In genomic region chr17:86169092-86169491, GRCm38 (mm10) we compare ENCODE assay signal across 7 mouse cellular contexts. TPM values are rescaled to one million over a fixed set of nuclear protein-coding genes. Genes with fewer than 3 reads are reported as not detected.
DNase-seq lines count a peak whose midpoint lies in the region; ATAC-seq and TF ChIP-seq lines count a peak whose summit lies in the region.

No protein-coding gene starts in this region.

- H3K9ac ChIP-seq in lung, embryonic 14.5 days, result peak overlapping the region; percentile 83; the same call in 1 of the 2 replicates
- peak overlapping the region; percentile 80 for H3K9ac ChIP-seq in embryonic facial prominence, embryonic 12.5 days
- no peak overlapping the region; the same call in 1 of the 2 replicates for H3K9ac ChIP-seq in hindbrain, embryonic 11.5 days (ENCODE audit: low read depth, low read length)
- peak overlapping the region; percentile 83; the same call in 1 of the 2 replicates for H3K9ac ChIP-seq in midbrain, embryonic 13.5 days (replicated peaks)

- ATAC-seq in lung, embryonic 14.5 days (ENCODE audit: insufficient read depth), result no peak
- ATAC-seq in embryonic facial prominence, embryonic 12.5 days (ENCODE audit: insufficient number of reproducible peaks, insufficient read depth, low FRiP score, low TSS enrichment), result no peak
- no peak for ATAC-seq in hindbrain, embryonic 11.5 days (ENCODE audit: low FRiP score)
- no peak for ATAC-seq in midbrain, embryonic 13.5 days

- H3K27me3 ChIP-seq in lung, embryonic 14.5 days (ENCODE audit: insufficient read depth, low read length), result no peaks in the 10 kb centered on the region
- peaks cover under 1% of the 10 kb centered on the region; the same call in 1 of the 2 replicates for H3K27me3 ChIP-seq in embryonic facial prominence, embryonic 12.5 days
- no peaks in the 10 kb centered on the region for H3K27me3 ChIP-seq in hindbrain, embryonic 11.5 days (ENCODE audit: control insufficient read depth, insufficient read depth, low read length)
- H3K27me3 ChIP-seq in midbrain, embryonic 13.5 days, result peaks cover 28% of the 10 kb centered on the region

- peak overlapping the region; percentile 75 for H3K4me3 ChIP-seq in lung, embryonic 14.5 days (ENCODE audit: low read depth, low read length)
- H3K4me3 ChIP-seq in embryonic facial prominence, embryonic 12.5 days, result peak overlapping the region; percentile 73
- H3K4me3 ChIP-seq in hindbrain, embryonic 11.5 days (ENCODE audit: low read depth, low read length), result peak overlapping the region; percentile 72
- H3K4me3 ChIP-seq in midbrain, embryonic 13.5 days (replicated peaks), result peak overlapping the region; percentile 72

- 22% methylated on average over 6 of the region's 6 CpGs for WGBS in lung, embryonic 14.5 days
- WGBS in embryonic facial prominence, embryonic 12.5 days, result 12% methylated on average over 6 of the region's 6 CpGs
- whole genome bisulfite sequencing in hindbrain, embryonic 11.5 days, result 30% methylated on average over 6 of the region's 6 CpGs
- WGBS in midbrain, embryonic 13.5 days, result 24% methylated on average over 6 of the region's 6 CpGs

- H3K27ac ChIP-seq in lung, embryonic 14.5 days (ENCODE audit: low read depth), result no peak overlapping the region
- no peak overlapping the region for H3K27ac ChIP-seq in embryonic facial prominence, embryonic 12.5 days
- no peak overlapping the region for H3K27ac ChIP-seq in hindbrain, embryonic 11.5 days (ENCODE audit: low read depth, low read length)
- H3K27ac ChIP-seq in midbrain, embryonic 13.5 days, result no peak overlapping the region

- no peaks in the 10 kb centered on the region for H3K9me3 ChIP-seq in lung, embryonic 14.5 days (ENCODE audit: low read depth, low read length)
- H3K9me3 ChIP-seq in embryonic facial prominence, embryonic 12.5 days, result no peaks in the 10 kb centered on the region
- no peaks in the 10 kb centered on the region for H3K9me3 ChIP-seq in hindbrain, embryonic 11.5 days (ENCODE audit: control insufficient read depth, low read length)
- no peaks in the 10 kb centered on the region for H3K9me3 ChIP-seq in midbrain, embryonic 13.5 days

- 0 out of 2 replicates have a peak, but pooled peaks cover 12% of the 10 kb centered on the region for H3K36me3 ChIP-seq in lung, embryonic 14.5 days (ENCODE audit: insufficient read depth)
- no peaks in the 10 kb centered on the region for H3K36me3 ChIP-seq in embryonic facial prominence, embryonic 12.5 days
- H3K36me3 ChIP-seq in hindbrain, embryonic 11.5 days (ENCODE audit: control insufficient read depth, insufficient read depth, low read length), result no peaks in the 10 kb centered on the region
- peaks cover 5% of the 10 kb centered on the region; the same call in 1 of the 2 replicates for H3K36me3 ChIP-seq in midbrain, embryonic 13.5 days

- peaks cover 24% of the 10 kb centered on the region for H3K4me1 ChIP-seq in lung, embryonic 14.5 days (ENCODE audit: insufficient read depth)
- H3K4me1 ChIP-seq in embryonic facial prominence, embryonic 12.5 days, result peaks cover 28% of the 10 kb centered on the region
- peaks cover 3% of the 10 kb centered on the region; the same call in 1 of the 2 replicates for H3K4me1 ChIP-seq in hindbrain, embryonic 11.5 days (replicated peaks; ENCODE audit: control insufficient read depth, insufficient read depth, low read length)
- peaks cover 45% of the 10 kb centered on the region for H3K4me1 ChIP-seq in midbrain, embryonic 13.5 days (replicated peaks)

- DNase-seq in lung, embryonic 14.5 days, result no peak
- DNase-seq in lung, postnatal 14 days, result no peak
- no peak for DNase-seq in hindbrain, embryonic 11.5 days (ENCODE audit: low spot score)
- no peak for DNase-seq in gastrocnemius, adult 8-10 months (ENCODE audit: low spot score in 2 of 2)
- no peak for DNase-seq in urinary bladder, postnatal 36 days (ENCODE audit: low spot score in 2 of 2)

- peak overlapping the region; percentile 96 for H3K4me2 ChIP-seq in lung, embryonic 14.5 days
- H3K4me2 ChIP-seq in embryonic facial prominence, embryonic 12.5 days (replicated peaks), result peak overlapping the region; percentile 92
- peak overlapping the region; percentile 96 for H3K4me2 ChIP-seq in hindbrain, embryonic 11.5 days (replicated peaks; ENCODE audit: low read depth, low read length)
- H3K4me2 ChIP-seq in midbrain, embryonic 13.5 days (replicated peaks), result peak overlapping the region; percentile 91

- TF ChIP-seq CTCF in lung, embryonic 14.5 days (IDR thresholded peaks at IDR 0.05; ENCODE audit: low read depth), result no peak

RNA-seq across cellular contexts. Expression of gene Prkce, which starts 1.5 kb away (rescaled TPM):
- polyA plus RNA-seq in lung, embryonic 14.5 days (2014; fragmentation: Nextera tagmentation; extraction: Ambion mirVana), result 10.1 and 10.8 TPM in 2 replicates
- 9.8 and 11.2 TPM in 2 replicates for polyA plus RNA-seq in embryonic facial prominence, embryonic 12.5 days (2016; fragmentation: Nextera tagmentation; extraction: Ambion mirVana)
- polyA plus RNA-seq in hindbrain, embryonic 11.5 days (2014; fragmentation: Nextera tagmentation; extraction: Ambion mirVana), result 7.3 and 7.4 TPM in 2 replicates
- 9.7 and 11.8 TPM in 2 replicates for polyA plus RNA-seq in midbrain, embryonic 13.5 days (2015; fragmentation: Nextera tagmentation; extraction: Ambion mirVana)
- 10 to 100 TPM; 11.4 to 14.5 (median 13.2) TPM for total RNA-seq in gastrocnemius, adult 8-10 months (2022)

RNA-seq across cellular contexts. Expression of gene Srbd1, which starts 24.1 kb away (rescaled TPM):
- 9.3 and 10.1 TPM in 2 replicates for polyA plus RNA-seq in lung, embryonic 14.5 days (2014; fragmentation: Nextera tagmentation; extraction: Ambion mirVana)
- 19.9 and 24.2 TPM in 2 replicates for polyA plus RNA-seq in embryonic facial prominence, embryonic 12.5 days (2016; fragmentation: Nextera tagmentation; extraction: Ambion mirVana)
- 10.3 and 12.6 TPM in 2 replicates for polyA plus RNA-seq in hindbrain, embryonic 11.5 days (2014; fragmentation: Nextera tagmentation; extraction: Ambion mirVana)
- 17.7 and 18.8 TPM in 2 replicates for polyA plus RNA-seq in midbrain, embryonic 13.5 days (2015; fragmentation: Nextera tagmentation; extraction: Ambion mirVana)
- total RNA-seq in gastrocnemius, adult 8-10 months (2022), result 1 to 10 TPM; 4.7 to 5.6 (median 5.2) TPM
